Mouse (Mus musculus): Measurements from ENCODE around the gene Dnajc17. TPM values are rescaled to one million over a fixed set of nuclear protein-coding genes. Genes with fewer than 3 reads are reported as not detected.

Dnajc17 gene
- polyA plus RNA-seq, 1 experiment from 2014 or later, result 14.9 TPM

GRCm38 (mm10) chr2:119203871-119204460 lies 4.6 kb downstream of the Dnajc17 start:
- Histone ChIP-seq H3K27me3 (replicated peaks; ENCODE audit: control insufficient read depth, insufficient read depth, low read length) (no peaks in the 10 kb centered on the region), H3K9ac (ENCODE audit: low read depth, low read length) (no peak overlapping the region), H3K27ac (ENCODE audit: low read length) (peak overlapping the region; percentile 14; the same call in 1 of the 2 replicates), H3K4me2 (ENCODE audit: low read depth, low read length) (no peak overlapping the region), H3K36me3 (ENCODE audit: control insufficient read depth, insufficient read depth, low read length) (no peaks in the 10 kb centered on the region), H3K4me1 (ENCODE audit: control insufficient read depth, insufficient read depth, low read length) (peaks cover 14% of the 10 kb centered on the region), H3K9me3 (ENCODE audit: control insufficient read depth, low read length) (no peaks in the 10 kb centered on the region), H3K4me3 (ENCODE audit: low read length) (no peak overlapping the region)
- ATAC-seq, result no peak
- 75% methylated on average over 4 of the region's 4 CpGs for WGBS

DNA sequence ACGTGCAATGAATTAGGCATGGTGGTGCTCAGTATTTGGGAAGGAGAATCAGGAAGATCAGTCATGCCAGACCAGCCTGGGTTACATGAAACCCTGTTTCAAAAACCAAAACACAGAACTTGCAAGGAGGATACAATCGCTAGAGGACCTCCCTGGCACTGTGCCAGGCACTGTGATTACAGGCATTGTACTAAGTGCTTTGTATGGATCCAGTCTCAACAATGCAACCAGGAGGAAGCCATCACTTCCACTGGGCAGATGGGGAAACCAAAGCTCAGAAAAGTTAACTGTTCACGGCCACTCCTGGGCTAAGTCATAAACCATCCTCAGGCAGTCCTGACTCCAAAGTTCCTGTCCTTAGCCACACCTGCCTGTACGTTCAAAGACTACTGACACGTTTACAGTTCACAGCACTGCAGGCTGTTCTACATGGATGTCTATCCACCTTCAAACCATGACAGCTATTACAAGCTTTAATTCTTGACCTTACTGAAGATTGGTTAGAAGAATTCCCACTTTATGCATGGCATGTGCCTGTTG lies 5.6 kb downstream of the Dnajc17 start:
- Histone ChIP-seq H3K27me3 (replicated peaks; ENCODE audit: control insufficient read depth, insufficient read depth, low read length) (no peaks in the 10 kb centered on the region), H3K4me3 (ENCODE audit: low read length) (no peak overlapping the region), H3K4me1 (ENCODE audit: control insufficient read depth, insufficient read depth, low read length) (peaks cover 14% of the 10 kb centered on the region), H3K9ac (ENCODE audit: low read depth, low read length) (no peak overlapping the region), H3K4me2 (ENCODE audit: low read depth, low read length) (no peak overlapping the region), H3K36me3 (ENCODE audit: control insufficient read depth, insufficient read depth, low read length) (no peaks in the 10 kb centered on the region), H3K27ac (ENCODE audit: low read length) (peak overlapping the region; percentile 10; the same call in 1 of the 2 replicates), H3K9me3 (ENCODE audit: control insufficient read depth, low read length) (no peaks in the 10 kb centered on the region)
- peak; percentile 79 for ATAC-seq
- WGBS, result 24% methylated on average over 5 of the region's 5 CpGs

- no peaks in the 10 kb centered on the region for H3K36me3 ChIP-seq (ENCODE audit: control insufficient read depth, insufficient read depth, low read length)
- peaks cover 13% of the 10 kb centered on the region for H3K4me1 ChIP-seq (ENCODE audit: control insufficient read depth, insufficient read depth, low read length)
- H3K27ac ChIP-seq (ENCODE audit: low read length), result no peak overlapping the region
- ATAC-seq, result no peak
- no peak overlapping the region for H3K4me3 ChIP-seq (ENCODE audit: low read length)
- H3K4me2 ChIP-seq (ENCODE audit: low read depth, low read length), result no peak overlapping the region
- H3K9me3 ChIP-seq (ENCODE audit: control insufficient read depth, low read length), result no peaks in the 10 kb centered on the region
- no peaks in the 10 kb centered on the region for H3K27me3 ChIP-seq (replicated peaks; ENCODE audit: control insufficient read depth, insufficient read depth, low read length)
- no peak overlapping the region for H3K9ac ChIP-seq (ENCODE audit: low read depth, low read length)
- 67% methylated on average over 3 of the region's 3 CpGs for WGBS
Measured at GRCm38 (mm10) chr2:119198934-119199333, 9.7 kb downstream of the Dnajc17 start.

GRCm38 (mm10) chr2:119198049-119198448 lies 10.5 kb downstream of the Dnajc17 start:
- no peak for ATAC-seq
- H3K4me2 ChIP-seq (ENCODE audit: low read depth, low read length), result no peak overlapping the region
- H3K27ac ChIP-seq (ENCODE audit: low read length), result no peak overlapping the region
- no peak overlapping the region for H3K9ac ChIP-seq (ENCODE audit: low read depth, low read length)
- WGBS, result 24% methylated on average over 1 of the region's 1 CpGs
- no peak overlapping the region for H3K4me3 ChIP-seq (ENCODE audit: low read length)
- H3K4me1 ChIP-seq (ENCODE audit: control insufficient read depth, insufficient read depth, low read length), result peaks cover 8% of the 10 kb centered on the region; the same call in 1 of the 2 replicates
- H3K27me3 ChIP-seq (replicated peaks; ENCODE audit: control insufficient read depth, insufficient read depth, low read length), result no peaks in the 10 kb centered on the region
- no peaks in the 10 kb centered on the region for H3K9me3 ChIP-seq (ENCODE audit: control insufficient read depth, low read length)
- H3K36me3 ChIP-seq (ENCODE audit: control insufficient read depth, insufficient read depth, low read length), result no peaks in the 10 kb centered on the region

DNA sequence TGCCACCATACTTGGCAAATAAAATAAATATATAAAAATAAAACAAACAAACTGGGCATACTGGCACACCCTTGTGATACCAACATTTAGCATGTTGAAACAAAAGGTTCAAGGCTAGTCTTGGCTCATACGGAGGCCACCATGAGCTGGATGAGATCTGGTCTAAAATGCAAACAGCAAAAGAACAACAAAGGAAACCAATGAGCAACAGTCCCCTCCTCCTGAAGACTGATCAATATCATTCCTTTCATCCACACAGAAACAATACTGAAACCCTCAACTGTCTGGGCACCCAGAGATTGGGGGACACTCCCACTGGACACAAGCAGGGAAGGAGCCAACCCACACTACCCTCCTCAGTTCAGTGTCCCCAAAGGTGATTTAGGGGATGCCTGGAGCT lies 11.1 kb downstream of the Dnajc17 start:
- Histone ChIP-seq H3K4me1 (ENCODE audit: control insufficient read depth, insufficient read depth, low read length) (0 out of 2 replicates have a peak, but pooled peaks cover 6% of the 10 kb centered on the region), H3K4me3 (ENCODE audit: low read length) (no peak overlapping the region), H3K27me3 (replicated peaks; ENCODE audit: control insufficient read depth, insufficient read depth, low read length) (no peaks in the 10 kb centered on the region), H3K4me2 (ENCODE audit: low read depth, low read length) (no peak overlapping the region), H3K27ac (ENCODE audit: low read length) (no peak overlapping the region), H3K9me3 (ENCODE audit: control insufficient read depth, low read length) (no peaks in the 10 kb centered on the region), H3K9ac (ENCODE audit: low read depth, low read length) (no peak overlapping the region), H3K36me3 (ENCODE audit: control insufficient read depth, insufficient read depth, low read length) (no peaks in the 10 kb centered on the region)
- WGBS, result 76% methylated on average over 1 of the region's 1 CpGs
- ATAC-seq, result no peak

DNA sequence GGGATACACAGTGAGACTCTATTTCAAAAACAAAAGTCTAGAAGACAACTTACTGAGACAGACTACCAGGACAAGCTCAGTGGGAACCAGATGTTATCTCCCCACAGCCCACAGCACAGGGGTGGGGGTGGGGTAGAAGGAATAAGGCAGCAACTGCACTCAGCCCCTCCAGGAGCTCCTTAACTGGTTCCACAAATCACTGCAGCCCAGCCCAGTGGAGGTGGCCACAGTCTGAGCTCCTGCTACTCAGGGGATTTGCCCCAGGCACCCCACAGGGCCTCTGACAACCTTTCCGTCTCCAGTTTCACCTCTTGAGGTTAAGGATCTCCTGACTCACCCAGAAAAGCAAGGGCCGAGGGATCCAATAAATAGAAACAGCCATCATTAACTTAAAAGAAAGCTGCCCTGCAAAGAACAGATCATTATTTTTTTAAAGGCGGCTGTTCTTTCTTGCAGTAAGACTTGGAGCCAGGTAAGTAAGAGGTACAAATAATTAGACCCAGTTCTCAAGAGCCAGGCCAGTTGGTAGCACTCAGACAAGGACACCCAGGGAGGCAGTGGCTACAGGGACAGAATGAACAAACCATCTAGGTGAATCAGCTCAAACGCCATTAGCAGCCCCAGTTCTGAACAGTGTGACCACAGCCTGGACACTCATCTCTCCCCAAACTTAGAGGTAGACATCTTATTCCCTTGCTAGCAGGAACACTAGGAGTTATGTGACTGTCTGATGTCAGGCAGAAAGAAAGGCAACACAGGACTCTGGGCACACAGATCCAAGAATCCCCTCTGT lies 12.1 kb downstream of the Dnajc17 start:
- H3K4me2 ChIP-seq (ENCODE audit: low read depth, low read length), result no peak overlapping the region
- ATAC-seq, result no peak
- no peaks in the 10 kb centered on the region for H3K36me3 ChIP-seq (ENCODE audit: control insufficient read depth, insufficient read depth, low read length)
- no peak overlapping the region for H3K27ac ChIP-seq (ENCODE audit: low read length)
- H3K9me3 ChIP-seq (ENCODE audit: control insufficient read depth, low read length), result no peaks in the 10 kb centered on the region
- no peak overlapping the region for H3K9ac ChIP-seq (ENCODE audit: low read depth, low read length)
- H3K27me3 ChIP-seq (replicated peaks; ENCODE audit: control insufficient read depth, insufficient read depth, low read length), result no peaks in the 10 kb centered on the region
- WGBS, result 49% methylated on average over 4 of the region's 4 CpGs
- H3K4me3 ChIP-seq (ENCODE audit: low read length), result no peak overlapping the region
- H3K4me1 ChIP-seq (ENCODE audit: control insufficient read depth, insufficient read depth, low read length), result 0 out of 2 replicates have a peak, but pooled peaks cover 6% of the 10 kb centered on the region

GRCm38 (mm10) chr2:119194140-119194539 lies 14.5 kb downstream of the Dnajc17 start:
- no peak for ATAC-seq
- 81% methylated on average over 5 of the region's 5 CpGs for WGBS
- Histone ChIP-seq H3K4me1 (ENCODE audit: control insufficient read depth, insufficient read depth, low read length) (peaks cover 8% of the 10 kb centered on the region; the same call in 1 of the 2 replicates), H3K27ac (ENCODE audit: low read length) (no peak overlapping the region), H3K27me3 (replicated peaks; ENCODE audit: control insufficient read depth, insufficient read depth, low read length) (no peaks in the 10 kb centered on the region), H3K36me3 (ENCODE audit: control insufficient read depth, insufficient read depth, low read length) (no peaks in the 10 kb centered on the region), H3K9ac (ENCODE audit: low read depth, low read length) (no peak overlapping the region), H3K4me3 (ENCODE audit: low read length) (no peak overlapping the region), H3K4me2 (ENCODE audit: low read depth, low read length) (no peak overlapping the region), H3K9me3 (ENCODE audit: control insufficient read depth, low read length) (no peaks in the 10 kb centered on the region)

DNA sequence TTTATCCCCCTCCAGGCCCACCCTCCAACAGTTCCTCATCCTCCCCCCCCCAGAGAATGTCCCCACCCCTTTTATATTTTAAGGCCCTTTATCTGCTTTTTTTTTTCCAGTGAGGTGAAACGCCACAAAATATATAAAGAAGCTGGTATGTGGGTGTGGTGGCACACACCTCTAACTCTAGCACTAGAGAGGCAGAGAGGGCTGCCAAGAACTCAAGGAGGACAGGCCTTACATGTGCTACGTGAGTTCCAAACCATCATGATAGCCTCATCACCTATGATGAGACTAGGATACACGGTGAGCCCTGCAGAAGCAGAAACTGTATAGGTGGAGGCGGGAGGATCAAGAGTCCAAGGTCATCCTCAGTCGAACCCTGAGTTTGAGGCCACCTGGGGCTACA lies 17.6 kb downstream of the Dnajc17 start:
- Histone ChIP-seq H3K36me3 (ENCODE audit: control insufficient read depth, insufficient read depth, low read length) (no peaks in the 10 kb centered on the region), H3K9me3 (ENCODE audit: control insufficient read depth, low read length) (no peaks in the 10 kb centered on the region), H3K4me3 (ENCODE audit: low read length) (no peak overlapping the region), H3K27ac (ENCODE audit: low read length) (no peak overlapping the region), H3K4me1 (ENCODE audit: control insufficient read depth, insufficient read depth, low read length) (peaks cover 7% of the 10 kb centered on the region; the same call in 1 of the 2 replicates), H3K27me3 (replicated peaks; ENCODE audit: control insufficient read depth, insufficient read depth, low read length) (no peaks in the 10 kb centered on the region), H3K4me2 (ENCODE audit: low read depth, low read length) (no peak overlapping the region), H3K9ac (ENCODE audit: low read depth, low read length) (no peak overlapping the region)
- 75% methylated on average over 5 of the region's 5 CpGs for WGBS
- no peak for ATAC-seq

GRCm38 (mm10) chr2:119189029-119189710 lies 19.4 kb downstream of the Dnajc17 start:
- WGBS, result 9% methylated on average over 15 of the region's 15 CpGs
- Histone ChIP-seq H3K4me1 (ENCODE audit: control insufficient read depth, insufficient read depth, low read length) (peaks cover 7% of the 10 kb centered on the region; the same call in 1 of the 2 replicates), H3K36me3 (ENCODE audit: control insufficient read depth, insufficient read depth, low read length) (0 out of 2 replicates have a peak, but pooled peaks cover 2% of the 10 kb centered on the region), H3K9ac (ENCODE audit: low read depth, low read length) (no peak overlapping the region; the same call in 1 of the 2 replicates), H3K27ac (ENCODE audit: low read length) (no peak overlapping the region), H3K9me3 (ENCODE audit: control insufficient read depth, low read length) (no peaks in the 10 kb centered on the region), H3K27me3 (replicated peaks; ENCODE audit: control insufficient read depth, insufficient read depth, low read length) (no peaks in the 10 kb centered on the region), H3K4me3 (ENCODE audit: low read length) (peak overlapping the region; percentile 37), H3K4me2 (ENCODE audit: low read depth, low read length) (peak overlapping the region; percentile 60)
- peak; percentile 87 for ATAC-seq

All from intestine, embryonic 16.5 days (tissue).